In genomic region chr17:24150824-24151223, GRCm38 (mm10) we compare ENCODE assay signal across 8 mouse cellular contexts. TPM values are rescaled to one million over a fixed set of nuclear protein-coding genes. Genes with fewer than 3 reads are reported as not detected.
DNase-seq lines count a peak whose midpoint lies in the region; ATAC-seq and TF ChIP-seq lines count a peak whose summit lies in the region.

TSS of gene Pdpk1 (minus strand) at chr17:24150924.

- 91% methylated on average over 2 of the region's 2 CpGs for WGBS in forebrain, postnatal 0 days
- 92% methylated on average over 2 of the region's 2 CpGs for WGBS in hindbrain, embryonic 15.5 days
- 79% methylated on average over 2 of the region's 2 CpGs for WGBS in macrophage (ENCODE audit: missing documents)

- no peaks in the 10 kb centered on the region for H3K36me3 ChIP-seq in forebrain, postnatal 0 days (ENCODE audit: insufficient read depth)
- peaks cover 4% of the 10 kb centered on the region; the same call in 1 of the 2 replicates for H3K36me3 ChIP-seq in hindbrain, embryonic 15.5 days
- peaks cover 31% of the 10 kb centered on the region for H3K36me3 ChIP-seq in macrophage (ENCODE audit: inconsistent target)

- peaks cover 4% of the 10 kb centered on the region; the same call in 1 of the 2 replicates for H3K4me1 ChIP-seq in forebrain, postnatal 0 days (ENCODE audit: insufficient read depth)
- peaks cover 9% of the 10 kb centered on the region for H3K4me1 ChIP-seq in hindbrain, embryonic 15.5 days (replicated peaks)

- H3K27ac ChIP-seq in forebrain, postnatal 0 days (ENCODE audit: low read depth, low read length), result no peak within 1 kb of the TSS
- H3K27ac ChIP-seq in hindbrain, embryonic 15.5 days (replicated peaks), result no peak within 1 kb of the TSS
- H3K27ac ChIP-seq in macrophage, result no peak within 1 kb of the TSS

- H3K9ac ChIP-seq in forebrain, postnatal 0 days, result peak within 1 kb of the TSS; percentile 41; the same call in 1 of the 2 replicates
- H3K9ac ChIP-seq in hindbrain, embryonic 15.5 days, result peak within 1 kb of the TSS; percentile 2; the same call in 1 of the 2 replicates

- H3K9me3 ChIP-seq in forebrain, postnatal 0 days (ENCODE audit: low read length), result no peaks in the 10 kb centered on the region
- H3K9me3 ChIP-seq in hindbrain, embryonic 15.5 days, result no peaks in the 10 kb centered on the region

- H3K79me2 ChIP-seq in macrophage (ENCODE audit: inconsistent target), result no peaks in the 10 kb centered on the region

- H3K27me3 ChIP-seq in forebrain, postnatal 0 days (ENCODE audit: insufficient read depth, low read length), result no peaks in the 10 kb centered on the region
- H3K27me3 ChIP-seq in hindbrain, embryonic 15.5 days, result no peaks in the 10 kb centered on the region

- H3K4me3 ChIP-seq in forebrain, postnatal 0 days (ENCODE audit: low read depth, low read length), result peak within 1 kb of the TSS; percentile 32
- peak within 1 kb of the TSS; percentile 33 for H3K4me3 ChIP-seq in hindbrain, embryonic 15.5 days
- H3K4me3 ChIP-seq in macrophage (ENCODE audit: inconsistent target), result no peak within 1 kb of the TSS

- H3K4me2 ChIP-seq in forebrain, postnatal 0 days (ENCODE audit: low read depth), result peak within 1 kb of the TSS; percentile 73
- H3K4me2 ChIP-seq in hindbrain, embryonic 15.5 days, result peak within 1 kb of the TSS; percentile 67

- ATAC-seq in activated CD4-positive, CD25-positive, alpha-beta regulatory T cell, adult 4 months, result no peak
- no peak for ATAC-seq in forebrain, postnatal 0 days
- ATAC-seq in hindbrain, embryonic 15.5 days (ENCODE audit: low FRiP score, low read depth), result no peak

- DNase-seq in adrenal gland, adult 18-20 months (ENCODE audit: low spot score in 2 of 2), result no peak
- DNase-seq in adrenal gland, adult (ENCODE audit: inconsistent age in 2 of 2, low spot score in 1 of 2), result no peak
- no peak for DNase-seq in forebrain, postnatal 0 days
- no peak for DNase-seq in right cerebral cortex, postnatal 25 days
- DNase-seq in Muller cell, postnatal 12 days (ENCODE audit: inconsistent ontology term), result no peak

- TF ChIP-seq CTCF in forebrain, postnatal 0 days (IDR thresholded peaks at IDR 0.05; ENCODE audit: low read depth), result no peak

RNA-seq across cellular contexts. Expression of gene Pdpk1, which starts in this region (rescaled TPM):
- total RNA-seq in adrenal gland, adult 18-20 months (2021), result 10 to 100 TPM; 54.4 to 57.5 TPM
- 10 to 100 TPM; 43.3 to 47.7 TPM for polyA plus RNA-seq in activated CD4-positive, CD25-positive, alpha-beta regulatory T cell, adult 4 months (2017; shearing (Covaris generic))
- total RNA-seq in forebrain, postnatal 0 days (2014; rRNA removed), result 50.9 and 55.8 TPM in 2 replicates
- polyA plus RNA-seq in forebrain, postnatal 0 days (2015; fragmentation: Nextera tagmentation; extraction: Ambion mirVana), result 33.8 and 59.0 TPM in 2 replicates
- 63.8 and 64.4 TPM in 2 replicates for polyA plus RNA-seq in hindbrain, embryonic 15.5 days (2015; fragmentation: Nextera tagmentation; extraction: Ambion mirVana)
- total RNA-seq in macrophage (2018; cell fraction: chromatin; rRNA removed), result 100 to 1,000 TPM in 14 of 26 experiments, 10 to 100 TPM in 12; 59.3 to 214 (median 102) TPM
- 10 to 100 TPM; 21.3 to 35.4 (median 27.4) TPM for total RNA-seq in macrophage (2018; cell fraction: cytosol; rRNA removed)
- 100 to 1,000 TPM in 7 of 26 experiments, 10 to 100 TPM in 19; 40.0 to 122 (median 62.9) TPM for total RNA-seq in macrophage (2018; cell fraction: nucleus; rRNA removed)
- polyA plus RNA-seq in macrophage (2018), result 10.4 to 18.5 TPM (median 17.4 TPM) in 3 replicates
